Mouse (Mus musculus): ENCODE measurements around the gene Dnaja1. TPM values are rescaled to one million over a fixed set of nuclear protein-coding genes. Genes with fewer than 3 reads are reported as not detected.

Dnaja1 gene
- polyA plus RNA-seq, 1 experiment, result 239 TPM

DNA sequence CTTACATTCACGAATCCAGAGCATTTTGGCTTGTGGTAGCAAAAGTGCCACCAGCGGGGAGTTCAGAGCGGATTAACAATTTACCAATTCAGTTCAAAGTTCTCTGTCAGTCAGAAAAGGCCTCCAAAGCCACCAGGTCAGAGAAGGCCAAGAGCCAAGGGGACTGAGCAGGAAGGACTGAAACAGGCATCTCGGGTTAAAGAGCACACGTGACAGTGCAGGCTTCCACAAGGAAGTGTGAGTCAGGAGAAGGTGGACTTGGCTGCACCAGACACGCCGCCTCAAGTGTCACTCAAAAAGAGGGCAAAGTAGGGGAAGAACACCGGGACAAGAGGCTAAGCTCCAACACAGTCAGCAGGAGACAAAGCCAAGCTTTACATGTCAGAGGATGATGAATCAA lies 21.7 kb upstream of the Dnaja1 start:
- Histone ChIP-seq H3K4me1 (ENCODE audit: control insufficient read depth, insufficient read depth, low read length) (peaks cover 7% of the 10 kb centered on the region), H3K27ac (ENCODE audit: insufficient read depth, low read length) (no peak overlapping the region), H3K4me3 (ENCODE audit: insufficient read depth, low read length) (no peak overlapping the region)
- TF ChIP-seq POLR2A (IDR thresholded peaks at IDR 0.05; ENCODE audit: low read depth, low read length), result no peak
- no peak for TF ChIP-seq CTCF (IDR thresholded peaks at IDR 0.05; ENCODE audit: borderline replicate concordance, insufficient read depth, low read length)

DNA sequence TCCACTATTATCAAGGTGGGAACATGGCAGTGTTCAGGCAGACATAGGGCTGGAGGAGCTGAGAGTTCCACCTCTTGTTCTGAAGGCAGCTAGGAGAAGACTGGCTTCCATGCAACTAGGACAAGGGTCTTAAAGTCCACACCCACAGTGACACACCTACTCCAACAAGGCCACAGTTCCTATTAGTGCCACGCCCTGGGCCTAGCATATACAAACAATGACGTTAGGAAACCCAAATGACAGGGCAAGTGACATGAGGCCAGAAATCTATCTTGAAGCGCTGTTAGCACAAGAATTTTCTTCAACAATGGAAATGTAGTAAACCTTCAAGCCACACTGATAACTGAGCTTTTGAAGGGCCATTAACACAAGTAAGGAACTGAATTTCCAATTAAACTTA lies 20.2 kb upstream of the Dnaja1 start:
- peak overlapping the region; percentile 54 for H3K4me3 ChIP-seq (ENCODE audit: insufficient read depth, low read length)
- H3K4me1 ChIP-seq (ENCODE audit: control insufficient read depth, insufficient read depth, low read length), result peaks cover 7% of the 10 kb centered on the region
- no peak overlapping the region for H3K27ac ChIP-seq (ENCODE audit: insufficient read depth, low read length)
- TF ChIP-seq CTCF (IDR thresholded peaks at IDR 0.05; ENCODE audit: borderline replicate concordance, insufficient read depth, low read length), result no peak
- TF ChIP-seq POLR2A (IDR thresholded peaks at IDR 0.05; ENCODE audit: low read depth, low read length), result no peak

DNA sequence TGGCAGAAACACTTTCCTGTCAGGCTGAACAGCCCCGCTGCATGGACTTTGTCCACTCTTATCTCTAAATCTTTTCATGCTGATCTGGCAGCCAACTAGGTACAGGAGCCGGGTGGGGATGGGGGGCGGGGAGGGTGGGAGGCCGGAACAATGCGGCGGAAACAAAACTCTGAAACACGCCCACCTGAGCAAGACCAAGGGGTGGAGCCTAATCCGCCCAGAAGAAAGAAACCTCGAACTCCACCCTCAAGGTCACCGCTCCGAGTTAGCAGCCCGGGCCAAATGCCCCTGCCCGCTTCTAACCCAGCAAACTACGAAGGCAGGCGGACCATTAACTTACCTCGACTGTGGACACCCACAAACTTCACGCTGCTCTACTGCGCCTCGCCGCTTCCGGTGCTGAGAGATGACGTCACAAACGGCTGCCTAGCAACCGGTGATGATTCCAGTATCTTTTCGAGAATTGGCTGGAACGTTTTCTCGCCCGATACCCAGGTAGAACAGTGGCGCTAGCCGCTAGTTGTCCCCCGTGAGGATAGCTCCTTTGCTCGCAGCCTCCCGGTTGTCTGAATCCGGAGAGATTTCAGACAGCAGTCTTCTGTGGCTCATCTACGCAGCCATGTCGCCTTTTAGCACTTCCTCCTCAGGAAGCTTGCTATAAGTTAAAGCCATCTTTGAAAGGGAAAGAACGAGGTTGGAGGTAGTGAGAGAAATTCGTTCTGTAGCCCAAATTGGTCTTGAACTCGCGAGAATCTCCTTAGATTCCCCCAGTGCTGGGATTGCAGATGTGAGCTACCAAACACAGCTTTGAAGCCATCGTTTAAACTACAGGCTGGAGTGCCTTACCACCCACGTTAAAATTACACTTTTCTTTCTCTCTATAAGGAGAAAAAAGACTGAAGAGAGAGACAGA lies 18.9 kb upstream of the Dnaja1 start, which contains the start of gene Aptx:
Aptx (minus strand) TSS at position 398 of the 913 bp plus-strand sequence.
- no peak for TF ChIP-seq CTCF (IDR thresholded peaks at IDR 0.05; ENCODE audit: borderline replicate concordance, insufficient read depth, low read length)
- peak; percentile 81 for TF ChIP-seq POLR2A (IDR thresholded peaks at IDR 0.05; ENCODE audit: low read depth, low read length)
- H3K27ac ChIP-seq (ENCODE audit: insufficient read depth, low read length), result peak within 1 kb of the TSS; percentile 99
- peaks cover 7% of the 10 kb centered on the region for H3K4me1 ChIP-seq (ENCODE audit: control insufficient read depth, insufficient read depth, low read length)
- H3K4me3 ChIP-seq (ENCODE audit: insufficient read depth, low read length), result peak within 1 kb of the TSS; percentile 54

DNA sequence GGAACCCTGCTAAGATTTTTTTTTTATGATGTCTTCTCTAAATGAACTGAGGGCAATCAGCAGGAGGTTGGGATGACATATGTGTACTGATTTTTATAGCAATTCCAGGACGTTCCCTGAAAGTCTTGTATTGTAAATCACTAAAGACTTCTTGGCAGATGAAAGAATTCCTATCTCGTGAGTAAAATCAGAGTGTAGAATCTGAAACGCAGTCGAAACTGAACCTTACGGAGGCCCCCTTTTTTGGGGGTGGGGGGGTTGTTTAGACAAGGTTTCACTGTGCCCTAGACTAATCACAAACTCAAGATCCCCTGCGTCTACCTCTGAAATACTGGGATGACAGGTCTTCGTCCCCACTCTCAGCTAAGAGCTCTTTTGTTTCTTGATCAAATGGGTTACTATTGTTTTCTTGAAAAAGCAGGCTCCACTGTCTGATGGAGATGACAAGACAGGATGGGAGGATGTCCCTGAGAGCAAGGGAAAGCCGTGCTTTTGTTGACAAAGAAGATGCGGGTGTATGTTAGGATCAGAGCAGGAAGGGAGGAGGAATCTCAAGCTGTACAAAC lies 18.2 kb upstream of the Dnaja1 start:
- TF ChIP-seq CTCF (IDR thresholded peaks at IDR 0.05; ENCODE audit: borderline replicate concordance, insufficient read depth, low read length) (no peak), POLR2A (IDR thresholded peaks at IDR 0.05; ENCODE audit: low read depth, low read length) (0 out of 2 replicates have a peak, but pooled peaks have one; percentile 12)
- H3K4me1 ChIP-seq (ENCODE audit: control insufficient read depth, insufficient read depth, low read length), result peaks cover 7% of the 10 kb centered on the region
- H3K4me3 ChIP-seq (ENCODE audit: insufficient read depth, low read length), result peak overlapping the region; percentile 54
- H3K27ac ChIP-seq (ENCODE audit: insufficient read depth, low read length), result peak overlapping the region; percentile 99

DNA sequence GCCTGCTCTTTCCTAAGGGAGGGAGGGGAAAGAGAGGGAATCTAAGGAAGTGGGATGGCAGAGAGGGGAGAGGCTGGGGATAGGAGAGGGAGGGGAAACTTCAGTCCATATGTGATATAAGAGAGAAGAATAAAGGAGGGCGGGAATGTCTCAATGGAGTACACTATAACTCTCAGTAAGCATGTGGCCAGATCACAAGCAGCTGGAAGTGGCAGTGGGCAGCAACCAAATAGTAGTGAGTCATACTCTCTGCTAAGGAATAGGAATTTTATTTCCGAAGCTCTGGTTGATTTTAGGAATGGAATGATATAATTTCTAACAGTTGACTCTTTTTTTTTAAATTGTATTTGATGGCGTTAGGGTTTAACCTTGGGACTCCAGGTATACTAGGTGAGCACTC lies 4.8 kb upstream of the Dnaja1 start:
- no peak overlapping the region for H3K27ac ChIP-seq (ENCODE audit: insufficient read depth, low read length)
- TF ChIP-seq CTCF (IDR thresholded peaks at IDR 0.05; ENCODE audit: borderline replicate concordance, insufficient read depth, low read length), result no peak
- no peak for TF ChIP-seq POLR2A (IDR thresholded peaks at IDR 0.05; ENCODE audit: low read depth, low read length)

DNA sequence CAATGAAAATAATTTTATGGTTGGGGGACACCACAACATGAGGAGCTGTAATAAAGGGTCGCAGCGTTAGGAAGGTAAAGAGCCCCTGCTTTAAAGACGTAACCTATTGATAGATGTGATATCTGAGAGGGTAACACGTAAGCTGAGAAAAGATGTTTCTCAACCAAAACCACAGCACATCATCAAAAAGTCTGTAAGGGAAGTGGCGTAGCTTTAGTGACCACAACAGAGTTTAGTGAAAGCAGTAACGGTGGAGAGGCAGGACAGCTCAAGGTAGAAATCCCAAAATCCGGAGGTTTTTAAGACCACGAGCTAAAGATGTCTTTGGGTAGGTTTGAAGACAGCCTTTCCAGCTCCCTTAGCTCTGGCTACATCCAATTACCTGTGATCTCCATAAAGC lies 1.0 kb upstream of the Dnaja1 start:
- Histone ChIP-seq H3K27ac (ENCODE audit: insufficient read depth, low read length) (peak overlapping the region; percentile 99), H3K4me3 (ENCODE audit: insufficient read depth, low read length) (no peak overlapping the region), H3K4me1 (ENCODE audit: control insufficient read depth, insufficient read depth, low read length) (peaks cover 9% of the 10 kb centered on the region)
- TF ChIP-seq POLR2A (IDR thresholded peaks at IDR 0.05; ENCODE audit: low read depth, low read length), result no peak

More for the DNA sequence above, 4.8 kb upstream of the Dnaja1 start:
- peaks cover 7% of the 10 kb centered on the region for H3K4me1 ChIP-seq (ENCODE audit: control insufficient read depth, insufficient read depth, low read length)
- no peak overlapping the region for H3K4me3 ChIP-seq (ENCODE audit: insufficient read depth, low read length)

DNA sequence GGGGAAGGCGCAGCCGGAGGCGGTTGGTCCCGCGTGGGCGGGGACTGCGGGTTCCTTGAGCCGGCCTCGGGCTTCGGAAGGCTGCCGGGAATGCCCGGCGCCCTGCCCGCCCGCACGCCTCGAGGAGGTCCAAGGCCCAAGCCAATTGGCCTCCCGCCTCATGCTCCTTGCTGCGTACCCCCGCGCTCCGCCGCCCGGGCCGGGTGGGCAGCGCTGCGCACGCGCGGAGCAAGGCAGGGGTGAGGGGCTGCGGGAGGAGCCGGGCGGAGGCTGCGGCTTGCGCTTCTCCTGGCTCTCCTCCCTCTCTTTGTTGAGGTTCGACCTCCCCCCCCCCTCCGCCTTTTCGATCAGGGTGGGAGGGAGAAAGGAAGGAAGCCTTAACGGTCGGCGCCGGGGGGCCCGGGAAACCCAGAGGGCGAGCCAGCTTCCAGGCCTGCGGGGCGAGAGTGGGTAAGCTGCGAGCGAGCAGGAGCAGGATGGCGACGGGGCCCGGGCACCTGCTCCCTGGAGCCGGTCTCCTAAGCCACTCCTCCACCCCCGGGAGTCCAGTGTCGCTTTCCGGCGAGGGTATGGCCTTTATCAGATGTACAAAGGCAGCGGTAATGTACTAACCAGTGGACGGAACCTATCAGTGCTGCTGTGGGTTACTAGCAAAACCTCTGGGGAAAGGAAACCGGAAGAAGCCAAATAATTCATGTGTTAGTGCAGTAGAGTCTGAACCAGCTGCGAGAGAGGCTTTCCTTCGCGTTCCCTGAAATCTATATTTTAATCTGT lies 924 bp downstream of the Dnaja1 start:
- peaks cover 7% of the 10 kb centered on the region for H3K4me1 ChIP-seq (ENCODE audit: control insufficient read depth, insufficient read depth, low read length)
- peak overlapping the region; percentile 91 for H3K27ac ChIP-seq (ENCODE audit: insufficient read depth, low read length)
- peak overlapping the region; percentile 77 for H3K4me3 ChIP-seq (ENCODE audit: insufficient read depth, low read length)
- TF ChIP-seq CTCF (IDR thresholded peaks at IDR 0.05; ENCODE audit: borderline replicate concordance, insufficient read depth, low read length) (no peak), POLR2A (IDR thresholded peaks at IDR 0.05; ENCODE audit: low read depth, low read length) (no peak; the same call in none of the 2 replicates)

DNA sequence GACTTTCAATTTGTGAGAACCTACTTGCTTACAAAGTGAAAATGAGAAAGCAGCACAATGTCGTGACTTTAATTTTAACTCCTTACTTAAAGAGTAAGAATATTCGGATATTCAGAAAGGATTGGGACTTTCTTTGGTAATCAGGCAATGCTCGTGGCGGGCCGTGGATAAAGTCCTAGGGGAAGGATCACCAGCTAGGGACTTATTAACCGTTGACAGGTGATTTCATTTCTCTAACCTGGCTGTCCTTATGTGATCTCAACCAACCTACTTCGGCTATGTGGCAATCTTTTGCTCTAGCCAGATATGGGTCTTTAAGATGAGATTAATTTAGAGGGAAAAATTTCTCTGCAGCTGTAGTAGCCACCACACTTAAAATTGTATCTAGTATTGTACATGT lies 3.2 kb downstream of the Dnaja1 start:
- Histone ChIP-seq H3K4me3 (ENCODE audit: insufficient read depth, low read length) (peak overlapping the region; percentile 19; the same call in 1 of the 2 replicates), H3K4me1 (ENCODE audit: control insufficient read depth, insufficient read depth, low read length) (peaks cover 7% of the 10 kb centered on the region), H3K27ac (ENCODE audit: insufficient read depth, low read length) (no peak overlapping the region)
- no peak for TF ChIP-seq CTCF (IDR thresholded peaks at IDR 0.05; ENCODE audit: borderline replicate concordance, insufficient read depth, low read length)
- TF ChIP-seq POLR2A (IDR thresholded peaks at IDR 0.05; ENCODE audit: low read depth, low read length), result no peak

DNA sequence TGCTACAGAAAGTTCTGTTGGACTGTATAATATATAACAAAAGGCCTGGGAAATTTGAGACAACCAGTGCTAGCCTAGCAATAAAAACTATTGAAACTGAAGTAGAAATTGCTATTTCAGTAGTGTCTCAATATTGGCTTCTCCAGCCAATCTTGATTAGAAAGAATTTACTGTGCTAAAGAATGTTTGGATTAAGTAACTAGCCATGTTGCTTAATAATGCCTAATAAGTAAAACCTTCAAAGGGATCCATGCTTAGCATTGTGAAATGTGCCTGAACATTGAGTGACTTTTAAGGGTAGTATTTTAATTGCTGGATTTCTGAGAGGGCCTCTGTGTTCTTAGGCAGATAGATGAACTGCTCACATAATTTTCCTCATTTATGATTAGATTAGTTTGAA lies 3.6 kb downstream of the Dnaja1 start:
- no peak overlapping the region for H3K27ac ChIP-seq (ENCODE audit: insufficient read depth, low read length)
- no peak overlapping the region for H3K4me3 ChIP-seq (ENCODE audit: insufficient read depth, low read length)
- TF ChIP-seq POLR2A (IDR thresholded peaks at IDR 0.05; ENCODE audit: low read depth, low read length), result no peak
- peaks cover 7% of the 10 kb centered on the region for H3K4me1 ChIP-seq (ENCODE audit: control insufficient read depth, insufficient read depth, low read length)

All from embryonic fibroblast, embryonic 13.5 days (primary cell).